Mouse (Mus musculus): ENCODE results near the gene Cckar. TPM values are rescaled to one million over a fixed set of nuclear protein-coding genes. Genes with fewer than 3 reads are reported as not detected.

Gene Cckar
- not detected in 2 replicates for total RNA-seq (2015)
- not detected in 2 replicates for total RNA-seq (2017)

GRCm38 (mm10) chr5:53707235-53708177 lies at the start of gene Cckar:
TSS of gene Cckar (minus strand) at chr5:53707705.
- no peak for ATAC-seq (replicated peaks; ENCODE audit: poor library complexity)

DNA sequence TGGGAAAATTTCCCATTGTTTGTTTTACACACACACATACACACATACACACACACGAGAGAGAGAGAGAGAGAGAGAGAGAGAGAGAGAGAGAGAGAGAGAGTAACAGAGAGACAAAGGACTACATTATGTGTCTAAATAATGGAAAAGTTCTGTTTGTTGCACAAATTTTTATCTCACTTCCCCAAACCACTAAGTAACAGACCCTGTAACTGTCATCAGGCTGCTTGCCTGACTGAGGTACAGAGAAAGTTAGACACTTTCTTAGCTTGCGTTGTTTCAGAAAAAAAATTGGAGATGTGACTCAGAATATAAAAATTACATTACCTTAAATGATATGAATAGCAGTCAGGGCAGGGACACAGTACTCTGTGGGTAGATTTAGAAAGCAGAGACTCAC lies 36.6 kb upstream of the Cckar start:
- peak; percentile 85 for ATAC-seq (replicated peaks; ENCODE audit: poor library complexity)

DNA sequence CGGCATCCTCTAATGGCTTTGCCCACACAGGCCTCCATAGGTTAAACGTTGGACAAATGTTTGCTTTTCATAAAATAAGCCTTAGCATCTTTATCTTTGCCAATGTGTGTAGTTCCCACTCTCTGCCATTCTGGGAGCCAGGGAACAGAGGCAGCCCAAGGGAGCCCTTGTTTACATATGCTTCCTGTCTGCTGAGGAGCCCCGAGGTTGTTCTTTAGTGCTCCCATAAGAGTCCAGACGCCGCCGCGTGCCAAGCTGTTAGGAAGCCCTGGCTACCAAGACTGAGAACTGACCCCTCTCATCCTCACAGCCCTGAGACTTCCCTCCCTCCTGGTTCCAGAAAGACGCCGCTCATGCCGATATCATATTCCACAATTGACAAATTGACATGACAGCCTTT lies 25.4 kb upstream of the Cckar start:
- no peak for ATAC-seq (replicated peaks; ENCODE audit: poor library complexity)

DNA sequence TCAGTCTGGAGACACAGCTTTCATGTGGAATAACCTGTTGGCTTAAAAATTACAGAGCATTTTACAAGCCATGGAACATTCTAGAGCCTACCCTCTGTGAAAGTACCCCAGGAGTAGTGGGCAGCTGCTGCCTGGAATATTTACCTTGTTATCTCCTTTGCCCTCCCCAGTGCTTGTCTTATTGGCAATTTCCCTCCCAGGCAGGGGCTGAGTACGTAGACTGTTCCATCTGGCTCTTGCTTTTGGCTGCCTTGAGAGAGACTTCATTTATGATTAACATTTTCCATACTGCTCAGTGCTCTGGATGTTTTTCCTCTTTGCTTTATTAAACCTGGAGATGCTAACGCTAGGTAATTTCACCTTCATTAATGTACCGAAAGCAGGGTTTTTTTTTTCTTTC lies 20.1 kb upstream of the Cckar start:
- no peak for ATAC-seq (replicated peaks; ENCODE audit: poor library complexity)

GRCm38 (mm10) chr5:53726011-53726410 lies 18.5 kb upstream of the Cckar start:
- no peak for ATAC-seq (replicated peaks; ENCODE audit: poor library complexity)

DNA sequence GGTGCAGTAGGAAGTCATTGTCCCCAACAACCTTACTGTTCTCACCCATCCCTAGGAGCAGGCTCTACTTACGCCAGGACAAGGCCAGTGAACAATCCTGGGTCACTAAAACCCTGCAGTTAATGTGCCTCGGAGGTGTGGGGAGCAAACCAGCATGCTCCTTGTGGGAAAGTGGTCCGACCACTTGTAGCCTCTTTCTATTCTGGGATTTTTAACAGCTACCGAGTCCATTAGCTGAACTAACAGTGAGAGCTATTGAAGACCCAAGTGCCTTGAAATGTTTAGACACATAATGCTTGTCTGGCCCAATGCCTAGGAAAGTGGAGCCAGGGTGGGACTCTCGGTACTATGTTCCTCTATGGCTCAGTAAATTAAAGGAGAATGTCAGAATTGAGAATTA lies 9.0 kb upstream of the Cckar start:
- no peak for ATAC-seq (replicated peaks; ENCODE audit: poor library complexity)

- ATAC-seq (replicated peaks; ENCODE audit: poor library complexity): no peak
Observed at GRCm38 (mm10) chr5:53711277-53711676, 3.8 kb upstream of the Cckar start.

GRCm38 (mm10) chr5:53708191-53708590 lies 686 bp upstream of the Cckar start:
- ATAC-seq (replicated peaks; ENCODE audit: poor library complexity): no peak

GRCm38 (mm10) chr5:53702686-53703085 lies 4.8 kb downstream of the Cckar start:
- ATAC-seq (replicated peaks; ENCODE audit: poor library complexity): no peak

DNA sequence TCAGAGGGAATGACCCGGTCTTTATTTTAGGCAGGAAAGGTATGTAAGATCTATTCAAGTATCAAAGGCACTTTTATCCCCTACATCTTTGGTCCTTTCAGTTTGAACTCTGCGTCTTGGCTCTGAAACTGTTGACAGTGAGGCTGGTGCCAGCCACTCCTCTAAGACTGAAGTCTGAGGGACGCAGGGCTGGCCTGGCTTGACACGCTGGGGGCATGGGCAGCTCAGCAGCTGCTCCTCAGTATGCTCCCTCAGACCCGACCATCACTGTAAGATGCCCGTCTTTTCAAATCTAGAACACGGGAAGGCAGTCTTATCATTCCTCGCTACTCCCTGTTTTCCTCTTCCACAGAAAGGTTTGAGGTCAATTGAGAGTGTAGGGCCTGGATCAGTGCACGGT lies 9.7 kb downstream of the Cckar start:
- no peak for ATAC-seq (replicated peaks; ENCODE audit: poor library complexity)

DNA sequence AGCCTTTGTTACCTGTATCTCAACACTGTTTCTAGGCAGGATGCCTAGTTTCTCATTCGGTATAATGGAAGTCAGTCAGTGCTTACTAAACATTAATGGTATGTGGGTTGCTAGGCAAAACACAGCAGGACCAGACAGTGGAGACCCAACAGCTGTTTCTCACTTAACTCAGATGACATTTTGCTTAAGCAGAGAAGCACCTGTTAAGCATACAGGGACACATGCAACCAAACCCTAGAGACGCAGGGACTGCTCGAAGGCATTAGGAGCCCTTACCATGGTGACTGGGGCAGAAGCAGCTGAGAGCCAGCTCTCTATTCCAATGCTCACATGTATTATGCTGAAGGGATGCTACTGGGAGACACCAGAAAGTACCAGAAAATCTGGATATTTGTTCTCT lies 10.8 kb downstream of the Cckar start:
- no peak for ATAC-seq (replicated peaks; ENCODE audit: poor library complexity)

GRCm38 (mm10) chr5:53692662-53693061 lies 14.8 kb downstream of the Cckar start:
- no peak for ATAC-seq (replicated peaks; ENCODE audit: poor library complexity)

DNA sequence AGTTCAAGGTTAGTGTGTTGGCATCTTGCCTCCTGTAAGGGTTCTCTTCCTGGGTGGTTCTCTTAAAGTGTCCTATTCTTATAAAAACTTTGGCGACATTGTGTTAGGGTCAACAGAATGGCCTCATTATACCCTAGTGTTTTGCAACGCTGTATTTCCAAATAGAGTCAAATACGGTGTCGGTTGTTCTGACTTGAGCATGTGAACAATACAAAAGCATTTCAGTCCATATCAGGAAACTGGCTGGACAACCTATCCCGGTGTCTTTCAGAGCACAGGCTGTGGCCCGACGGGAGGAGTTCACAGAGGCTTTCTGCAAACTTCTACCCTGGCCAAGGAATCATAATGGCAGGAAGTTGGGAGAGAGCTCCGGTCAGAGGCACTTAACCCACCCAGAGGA lies 15.4 kb downstream of the Cckar start:
- no peak for ATAC-seq (replicated peaks; ENCODE audit: poor library complexity)

DNA sequence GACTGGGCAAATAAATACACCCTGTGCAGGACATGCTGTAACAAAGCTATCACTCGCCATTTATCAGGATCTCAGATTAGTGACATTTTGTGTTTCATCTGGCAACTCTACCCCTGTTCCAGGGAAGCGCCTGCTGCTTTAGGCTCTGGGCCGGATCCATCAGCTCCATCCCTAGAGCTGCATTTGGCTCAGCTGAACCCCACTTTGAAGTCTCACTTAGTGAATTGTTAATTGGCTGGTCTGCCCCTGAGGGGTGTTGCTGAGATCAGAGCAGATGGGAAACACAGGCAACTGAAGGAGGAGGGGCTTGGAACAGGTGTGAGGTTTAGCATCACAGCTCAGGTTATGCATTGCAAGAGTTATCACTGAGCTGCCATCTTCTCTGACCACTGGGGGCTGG lies 15.9 kb downstream of the Cckar start:
- ATAC-seq (replicated peaks; ENCODE audit: poor library complexity): no peak

- ATAC-seq (replicated peaks; ENCODE audit: poor library complexity): no peak
Observed at GRCm38 (mm10) chr5:53688326-53688725, 19.2 kb downstream of the Cckar start.

DNA sequence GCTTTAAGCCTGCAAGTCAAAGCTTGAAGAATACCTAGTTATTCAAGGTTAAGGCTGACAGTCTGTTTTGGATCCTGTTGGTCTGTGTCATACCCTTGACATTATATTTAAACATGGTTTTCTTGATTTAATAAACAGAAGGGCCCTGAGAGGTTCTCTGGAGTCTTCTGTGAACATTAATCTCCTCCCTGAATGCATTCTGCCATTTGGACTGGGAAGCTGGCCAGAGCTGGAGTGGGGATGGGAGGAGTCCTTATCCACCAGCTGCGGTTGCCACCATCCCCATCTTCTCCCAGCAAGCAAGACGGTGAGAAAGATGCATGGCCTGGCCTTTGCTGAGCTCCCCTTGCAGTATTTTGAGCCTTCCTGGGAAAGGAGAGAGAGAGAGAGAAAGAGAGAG lies 21.1 kb downstream of the Cckar start:
- no peak for ATAC-seq (replicated peaks; ENCODE audit: poor library complexity)

DNA sequence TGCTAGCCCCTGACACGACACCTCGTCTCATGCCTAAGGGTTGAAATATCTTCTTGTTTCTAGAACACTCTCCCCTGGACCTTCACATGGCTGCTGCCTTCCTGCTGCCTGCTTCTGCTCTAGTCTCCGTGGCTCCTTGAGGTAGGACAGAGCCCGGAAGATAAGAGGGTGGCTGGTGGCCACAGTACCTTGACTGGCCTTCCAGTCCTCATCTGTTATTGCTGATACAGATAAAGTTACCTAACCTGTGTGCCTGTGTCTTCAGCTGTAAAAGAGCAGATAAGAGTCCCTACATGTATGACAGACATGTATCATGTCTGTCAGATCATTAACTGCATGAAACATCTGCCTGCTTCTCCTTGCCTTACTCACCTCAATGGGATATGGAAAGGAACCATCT lies 21.9 kb downstream of the Cckar start:
- peak; percentile 52 for ATAC-seq (replicated peaks; ENCODE audit: poor library complexity)

DNA sequence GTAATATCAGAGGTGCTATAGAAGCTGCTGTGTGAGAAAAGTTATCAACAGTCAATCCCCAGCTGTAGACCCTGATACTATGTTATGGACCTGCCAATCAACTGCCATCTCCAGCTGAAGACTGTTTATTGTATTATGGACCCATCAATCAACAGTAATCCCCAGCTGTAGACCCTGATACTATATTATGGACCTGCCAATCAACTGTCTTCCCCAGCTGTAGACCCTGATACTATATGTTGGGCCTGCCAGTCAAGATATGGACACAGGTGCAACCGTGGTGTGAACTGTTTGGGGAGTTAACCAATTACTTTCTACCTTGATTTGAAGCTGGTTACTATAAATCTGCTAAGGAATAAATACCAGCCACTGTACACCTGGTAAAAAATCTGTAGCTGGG lies 23.1 kb downstream of the Cckar start:
- ATAC-seq (replicated peaks; ENCODE audit: poor library complexity): no peak

DNA sequence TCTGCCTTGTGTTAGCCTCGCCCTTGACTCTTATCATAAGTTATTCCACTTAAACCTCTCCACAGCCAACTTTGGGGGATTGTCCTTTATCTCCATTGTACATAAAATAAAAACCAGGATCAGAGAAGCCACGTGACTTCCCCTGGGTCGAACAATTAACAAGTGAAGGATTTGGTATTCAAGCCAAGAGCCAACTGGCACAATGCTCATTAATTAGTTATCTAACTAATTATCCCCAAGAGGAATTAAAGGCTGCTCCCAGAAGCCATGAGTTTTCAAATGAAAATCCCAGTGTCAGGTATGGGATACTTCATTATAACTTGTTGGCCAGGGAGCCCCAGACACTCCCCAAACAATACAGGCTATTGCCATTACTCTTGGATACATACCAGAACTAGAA lies 23.6 kb downstream of the Cckar start:
- no peak for ATAC-seq (replicated peaks; ENCODE audit: poor library complexity)

DNA sequence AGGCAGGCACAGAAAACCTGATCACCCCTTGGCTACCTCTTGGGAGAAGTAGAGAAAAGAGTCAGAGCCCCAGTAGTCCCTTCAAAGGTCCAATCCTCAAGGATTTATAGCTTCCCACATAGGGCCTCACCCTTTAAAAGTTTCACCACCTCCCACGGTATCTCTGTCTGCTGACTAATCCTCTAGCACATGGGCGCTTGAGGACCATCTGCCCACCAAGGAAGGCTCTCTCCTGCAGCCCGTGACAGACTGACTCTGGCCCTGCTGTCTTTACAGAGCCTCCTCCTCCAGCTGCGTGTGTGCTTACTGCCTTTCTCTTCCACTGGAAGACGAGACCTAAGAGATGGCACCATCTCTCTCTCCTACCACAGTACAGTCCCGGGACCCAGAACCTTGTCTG lies 27.9 kb downstream of the Cckar start:
- ATAC-seq (replicated peaks; ENCODE audit: poor library complexity): no peak

- no peak for ATAC-seq (replicated peaks; ENCODE audit: poor library complexity)
Observed at GRCm38 (mm10) chr5:53678036-53678767, 29.3 kb downstream of the Cckar start.

DNA sequence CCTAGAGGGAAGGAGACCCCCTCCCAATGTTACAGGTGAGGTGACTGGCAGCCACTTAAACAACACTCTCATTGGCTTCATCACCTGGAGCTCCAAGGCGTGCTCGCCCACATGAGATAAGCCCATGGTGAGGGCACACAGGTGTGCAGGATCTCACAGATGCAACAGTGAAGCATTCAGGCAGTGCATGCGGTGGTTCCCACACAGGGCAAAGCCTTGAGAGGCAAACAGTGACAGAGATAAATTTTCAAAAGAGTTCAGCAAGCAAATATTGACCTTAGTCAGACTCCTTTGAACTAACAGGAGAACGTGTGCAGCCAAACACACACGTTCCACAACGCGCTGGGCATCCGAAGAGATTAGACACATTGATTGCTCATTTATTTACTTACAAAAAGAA lies 30.8 kb downstream of the Cckar start:
- ATAC-seq (replicated peaks; ENCODE audit: poor library complexity): no peak
